Mouse (Mus musculus) heart, adult 2 months (tissue): ENCODE results near the gene Add2. TPM values are rescaled to one million over a fixed set of nuclear protein-coding genes. Genes with fewer than 3 reads are reported as not detected.

Source experiments
- DNase-seq, 2 experiments: peaks; one replicate each; pipeline ENCODE4 v3.0.0; 2021
- H3K27ac ChIP-seq: fragments of 200-600 bp; 2 replicates; pipeline ENCODE4 v1.8.1; 2022
- H3K27me3 ChIP-seq: fragments of 200-500 bp; 2 replicates; pipeline ENCODE4 v1.6.1; 2012; ENCODE audit warnings: mild to moderate bottlenecking, low read length, inconsistent platforms, mixed read lengths; ENCODE audit not compliant: control insufficient read depth, insufficient read depth
- H3K36me3 ChIP-seq: fragments of 200-500 bp; 2 replicates; pipeline ENCODE4 v1.6.1; 2012; ENCODE audit warnings: low read length, inconsistent platforms; ENCODE audit not compliant: control insufficient read depth, insufficient read depth
- H3K4me1 ChIP-seq: fragments of 200-500 bp; 2 replicates; pipeline ENCODE4 v1.6.1; 2011; ENCODE audit warnings: low read length; ENCODE audit not compliant: control insufficient read depth, insufficient read depth
- H3K4me3 ChIP-seq: fragments of 200-600 bp; 2 replicates; pipeline ENCODE4 v1.8.1; 2022
- H3K79me2 ChIP-seq: fragments of 200-500 bp; replicated peaks from 2 replicates; pipeline ENCODE4 v1.6.1; 2012; ENCODE audit warnings: mild to moderate bottlenecking, inconsistent platforms, low read length, moderate library complexity, mixed read lengths; ENCODE audit not compliant: control insufficient read depth, insufficient read depth
- H3K9ac ChIP-seq: fragments of 200-500 bp; 2 replicates; pipeline ENCODE4 v1.6.1; 2012; ENCODE audit warnings: low read depth, mild to moderate bottlenecking, control low read depth, inconsistent platforms, low read length, mixed read lengths
- CTCF ChIP-seq: fragments of 200-600 bp; IDR thresholded peaks from 2 replicates; pipeline ENCODE4 v1.8.1; 2022; ENCODE audit warnings: antibody characterized with exemption, mild to moderate bottlenecking, moderate library complexity
- EP300 ChIP-seq: fragments of 200-500 bp; IDR thresholded peaks from 2 replicates; pipeline ENCODE4 v1.6.1; 2011; ENCODE audit warnings: low read depth, low read length, control low read depth; ENCODE audit not compliant: insufficient read depth
- POLR2A ChIP-seq: fragments of 200-500 bp; IDR thresholded peaks from 2 replicates; pipeline ENCODE4 v1.6.1; 2011; ENCODE audit warnings: mild to moderate bottlenecking, low read depth, low read length, control low read depth; ENCODE audit not compliant: insufficient read depth
- WGBS: fragments of 180-500 bp; shearing (Covaris S2); methylation state at CpG from one replicate; pipeline ENCODE4 v1.1.7; 2018; 5-methylcytosine and 5-hydroxymethylcytosine counted together
- intact Hi-C: fragments of 180-260 bp; cut with DNase I; formaldehyde crosslinking; loops from one replicate; pipeline ENCODE4 v1.15.1; 2025
- polyA plus RNA-seq: library from polyadenylated mRNA; depleted of rRNA; stranded (reverse); fragments of >200 nt; gene quantifications from 2 replicates; pipeline ENCODE4 v1.2.3, GENCODE M21; 2012
- total RNA-seq, 2 experiments: library from RNA; stranded (reverse); gene quantifications; 2 replicates each; pipeline ENCODE4 v1.2.3; 2021

Gene Add2
- total and polyA plus RNA-seq, 3 experiments = 0.16 to 0.39 (median 0.25) TPM

DNA sequence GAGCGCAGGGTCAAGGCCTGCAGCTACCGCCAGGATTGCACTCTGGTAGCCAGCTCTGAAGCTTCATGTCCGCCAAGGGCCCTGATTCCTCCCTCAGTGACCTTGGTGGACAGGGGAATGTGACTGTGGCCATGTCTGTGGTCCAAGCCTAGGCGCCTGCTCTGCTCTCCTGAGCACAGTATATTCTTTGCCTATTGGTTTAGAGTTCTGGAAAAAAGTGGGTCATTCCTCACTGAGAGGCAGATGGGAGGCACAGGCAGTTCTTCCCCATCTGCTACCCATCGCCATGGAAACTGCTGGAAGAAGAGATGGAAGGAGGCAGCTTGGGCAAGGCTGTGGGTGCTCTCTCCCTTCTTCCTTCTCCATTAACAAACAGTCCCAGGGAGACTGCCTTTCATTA, 74.4 kb downstream of the Add2 start:
- WGBS = 91% methylated on average over 5 of the region's 5 CpGs

DNA sequence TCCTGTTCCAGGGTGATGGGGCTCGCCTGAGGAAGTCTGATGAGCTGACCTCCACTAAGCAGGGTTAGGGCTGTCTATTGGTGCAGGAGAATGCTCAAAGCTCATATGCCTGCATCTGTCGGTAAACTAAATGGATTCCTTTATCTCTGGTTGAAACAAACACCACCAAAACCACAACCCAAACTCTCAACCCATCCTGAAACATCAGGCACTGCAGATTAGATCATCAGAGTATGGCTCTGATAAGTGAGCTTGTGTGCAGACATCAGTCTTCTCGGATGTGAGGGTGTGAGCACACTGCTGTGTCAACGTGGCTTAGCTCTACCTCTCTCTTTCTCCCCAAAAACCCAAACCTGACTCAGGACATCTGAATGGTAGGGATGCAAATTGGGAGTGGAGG, 75.1 kb downstream of the Add2 start:
- Histone ChIP-seq H3K36me3 (no peaks in the 10 kb centered on the region), H3K27me3 (no peaks in the 10 kb centered on the region), H3K4me1 (no peaks in the 10 kb centered on the region), H3K79me2 (no peaks in the 10 kb centered on the region), H3K27ac (no peak overlapping the region), H3K4me3 (no peak overlapping the region), H3K9ac (no peak overlapping the region)
- intact Hi-C loops = no loop called here
- WGBS = 63% methylated on average over 4 of the region's 4 CpGs
- no peak for DNase-seq
- TF ChIP-seq CTCF (no peak), EP300 (no peak), POLR2A (no peak)

More for the DNA sequence above, 74.4 kb downstream of the Add2 start:
- no peaks in the 10 kb centered on the region for H3K4me1 ChIP-seq
- DNase-seq = no peak
- no peaks in the 10 kb centered on the region for H3K27me3 ChIP-seq
- H3K79me2 ChIP-seq = no peaks in the 10 kb centered on the region
- intact Hi-C loops = no loop called here
- no peak overlapping the region for H3K4me3 ChIP-seq
- no peaks in the 10 kb centered on the region for H3K36me3 ChIP-seq
- no peak overlapping the region for H3K9ac ChIP-seq
- H3K27ac ChIP-seq = no peak overlapping the region
- no peak for TF ChIP-seq POLR2A
- TF ChIP-seq EP300 = no peak
- TF ChIP-seq CTCF = no peak

DNA sequence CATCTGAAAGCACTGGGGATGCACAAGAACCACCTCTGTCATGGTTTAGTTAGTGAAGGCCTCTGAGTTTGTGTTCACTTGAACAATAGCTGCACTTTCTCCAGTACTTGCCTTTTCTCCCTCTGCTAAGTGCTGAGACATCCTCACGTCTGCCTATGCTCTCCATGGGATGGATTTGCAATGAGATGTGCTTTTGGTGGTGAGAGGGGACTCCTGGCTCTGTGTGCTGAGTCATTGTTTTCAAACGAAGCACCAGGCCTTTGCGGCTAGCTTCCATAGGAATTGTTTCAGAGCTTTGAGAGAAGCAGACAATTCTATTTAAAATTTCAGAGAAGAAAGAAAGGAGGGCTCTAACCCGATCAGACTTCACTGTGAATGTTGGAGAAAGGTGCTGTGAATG, 76.2 kb downstream of the Add2 start:
- no peaks in the 10 kb centered on the region for H3K27me3 ChIP-seq
- TF ChIP-seq POLR2A = no peak
- TF ChIP-seq CTCF = no peak
- no peak for TF ChIP-seq EP300
- H3K9ac ChIP-seq = no peak overlapping the region
- intact Hi-C loops = no loop called here
- DNase-seq = no peak
- H3K4me1 ChIP-seq = no peaks in the 10 kb centered on the region
- WGBS = 69% methylated on average over 4 of the region's 4 CpGs
- no peak overlapping the region for H3K4me3 ChIP-seq
- H3K79me2 ChIP-seq = no peaks in the 10 kb centered on the region
- H3K27ac ChIP-seq = no peak overlapping the region
- no peaks in the 10 kb centered on the region for H3K36me3 ChIP-seq

DNA sequence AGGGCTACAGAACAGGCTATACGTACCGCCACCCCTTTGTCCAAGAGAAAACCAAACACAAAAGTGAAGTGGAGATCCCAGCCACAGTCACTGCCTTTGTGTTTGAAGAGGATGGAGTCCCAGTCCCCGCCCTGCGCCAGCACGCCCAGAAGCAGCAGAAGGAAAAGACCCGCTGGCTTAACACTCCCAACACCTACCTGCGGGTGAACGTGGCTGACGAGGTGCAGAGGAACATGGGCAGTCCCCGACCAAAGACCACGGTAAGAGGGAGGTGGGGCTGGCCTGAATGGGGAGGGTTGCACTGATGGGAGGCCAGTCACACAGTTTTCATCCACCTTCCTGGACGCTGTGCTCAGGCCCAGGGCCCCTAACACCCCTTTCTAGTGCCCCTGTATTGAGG, 77.6 kb downstream of the Add2 start:
- Histone ChIP-seq H3K9ac (no peak overlapping the region), H3K4me3 (no peak overlapping the region), H3K79me2 (no peaks in the 10 kb centered on the region), H3K27me3 (no peaks in the 10 kb centered on the region), H3K36me3 (no peaks in the 10 kb centered on the region), H3K27ac (no peak overlapping the region), H3K4me1 (no peaks in the 10 kb centered on the region)
- intact Hi-C loops = no loop called here
- TF ChIP-seq POLR2A (no peak), CTCF (no peak), EP300 (no peak)
- WGBS = 84% methylated on average over 12 of the region's 12 CpGs
- no peak for DNase-seq

DNA sequence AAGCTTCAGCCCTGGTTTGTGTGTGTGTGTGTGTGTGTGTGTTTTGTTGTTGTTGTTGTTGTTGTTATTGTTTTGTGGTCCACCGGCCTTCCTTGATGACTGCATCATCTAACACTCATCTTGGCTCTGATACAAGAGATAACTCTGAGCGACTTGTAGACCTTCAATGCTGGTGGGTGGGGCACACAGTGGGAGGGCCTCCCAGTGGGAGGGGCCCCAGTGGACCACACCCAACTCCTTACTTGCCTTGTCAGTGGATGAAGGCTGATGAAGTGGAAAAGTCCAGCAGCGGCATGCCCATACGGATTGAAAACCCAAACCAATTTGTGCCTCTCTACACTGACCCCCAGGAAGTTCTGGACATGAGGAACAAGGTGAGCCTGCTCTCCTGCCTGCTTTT, 78.6 kb downstream of the Add2 start:
- no peak for DNase-seq
- no peaks in the 10 kb centered on the region for H3K79me2 ChIP-seq
- H3K9ac ChIP-seq = no peak overlapping the region
- TF ChIP-seq POLR2A = no peak
- no peak for TF ChIP-seq CTCF
- TF ChIP-seq EP300 = no peak
- no peak overlapping the region for H3K27ac ChIP-seq
- no peaks in the 10 kb centered on the region for H3K36me3 ChIP-seq
- no peaks in the 10 kb centered on the region for H3K4me1 ChIP-seq
- no peaks in the 10 kb centered on the region for H3K27me3 ChIP-seq
- WGBS = 77% methylated on average over 4 of the region's 4 CpGs
- intact Hi-C loops = no loop called here
- H3K4me3 ChIP-seq = no peak overlapping the region

DNA sequence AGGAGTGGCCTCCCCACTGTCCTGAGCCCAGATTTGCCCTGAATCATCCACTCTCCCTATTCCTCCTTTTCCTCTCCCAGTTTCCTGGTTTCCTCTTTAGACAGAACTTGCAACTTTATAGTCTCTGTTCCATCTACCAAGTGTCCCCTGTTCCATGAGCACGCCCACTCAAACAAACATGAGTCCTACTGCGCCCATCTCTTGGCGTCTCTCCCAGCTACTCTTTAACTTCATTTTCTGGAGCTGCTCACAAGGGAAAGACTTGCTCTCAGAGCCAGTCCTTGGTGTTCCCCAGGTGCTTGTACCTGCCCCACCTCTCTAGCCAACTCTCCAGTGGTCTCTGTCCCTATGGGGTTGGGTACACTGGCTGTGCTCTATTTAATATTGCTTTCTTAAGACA, 87.4 kb downstream of the Add2 start:
- intact Hi-C loops = no loop called here
- no peaks in the 10 kb centered on the region for H3K36me3 ChIP-seq
- H3K27ac ChIP-seq = no peak overlapping the region
- H3K27me3 ChIP-seq = no peaks in the 10 kb centered on the region
- no peak overlapping the region for H3K9ac ChIP-seq
- no peak for DNase-seq
- no peak for TF ChIP-seq POLR2A
- no peak for TF ChIP-seq CTCF
- no peak for TF ChIP-seq EP300
- no peaks in the 10 kb centered on the region for H3K4me1 ChIP-seq
- 73% methylated on average over 3 of the region's 3 CpGs for WGBS
- H3K79me2 ChIP-seq = no peaks in the 10 kb centered on the region
- no peak overlapping the region for H3K4me3 ChIP-seq
